Mouse (Mus musculus): Measurements from ENCODE around the gene Matn3. TPM values are rescaled to one million over a fixed set of nuclear protein-coding genes. Genes with fewer than 3 reads are reported as not detected.
"Not testable (repeated sequence)": the region's sequence is repeated elsewhere in the genome, so short reads cannot be mapped to it uniquely, and the experiment has no call there.

Gene Matn3
- polyA plus RNA-seq, 1 experiment from 2014 or later: 0.17 TPM

DNA sequence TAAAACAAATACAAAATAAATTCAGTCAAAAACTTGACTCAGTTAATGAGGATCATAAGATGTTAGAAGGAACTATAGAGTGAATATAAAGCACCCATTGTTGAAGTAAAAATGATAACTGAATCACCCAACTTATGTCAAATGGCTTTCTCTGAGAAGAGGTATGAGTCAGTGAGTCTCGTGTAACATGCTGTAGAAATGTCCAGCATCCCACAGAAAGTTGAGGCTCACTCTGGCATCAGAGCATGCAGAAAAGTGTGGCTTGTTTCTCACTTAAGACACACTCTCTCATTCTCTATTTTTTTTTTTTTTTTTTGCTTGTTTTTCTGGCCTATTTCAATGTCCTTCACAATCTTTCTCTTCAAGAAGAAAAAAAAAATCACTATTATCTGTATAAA lies 26.7 kb upstream of the Matn3 start:
- WGBS (ENCODE audit: insufficient replicate concordance): 16% methylated on average over 1 of the region's 1 CpGs
- Histone ChIP-seq H3K9ac (peak overlapping the region; percentile 73), H3K4me3 (replicated peaks) (peak overlapping the region; percentile 69), H3K36me3 (replicated peaks) (peaks cover 6% of the 10 kb centered on the region; the same call in 1 of the 2 replicates), H3K9me3 (replicated peaks) (no peaks in the 10 kb centered on the region), H3K4me2 (peak overlapping the region; percentile 83), H3K27me3 (no peaks in the 10 kb centered on the region), H3K27ac (replicated peaks) (peak overlapping the region; percentile 92), H3K4me1 (replicated peaks) (peaks cover 34% of the 10 kb centered on the region)
- no peak for ATAC-seq (ENCODE audit: insufficient read depth)

DNA sequence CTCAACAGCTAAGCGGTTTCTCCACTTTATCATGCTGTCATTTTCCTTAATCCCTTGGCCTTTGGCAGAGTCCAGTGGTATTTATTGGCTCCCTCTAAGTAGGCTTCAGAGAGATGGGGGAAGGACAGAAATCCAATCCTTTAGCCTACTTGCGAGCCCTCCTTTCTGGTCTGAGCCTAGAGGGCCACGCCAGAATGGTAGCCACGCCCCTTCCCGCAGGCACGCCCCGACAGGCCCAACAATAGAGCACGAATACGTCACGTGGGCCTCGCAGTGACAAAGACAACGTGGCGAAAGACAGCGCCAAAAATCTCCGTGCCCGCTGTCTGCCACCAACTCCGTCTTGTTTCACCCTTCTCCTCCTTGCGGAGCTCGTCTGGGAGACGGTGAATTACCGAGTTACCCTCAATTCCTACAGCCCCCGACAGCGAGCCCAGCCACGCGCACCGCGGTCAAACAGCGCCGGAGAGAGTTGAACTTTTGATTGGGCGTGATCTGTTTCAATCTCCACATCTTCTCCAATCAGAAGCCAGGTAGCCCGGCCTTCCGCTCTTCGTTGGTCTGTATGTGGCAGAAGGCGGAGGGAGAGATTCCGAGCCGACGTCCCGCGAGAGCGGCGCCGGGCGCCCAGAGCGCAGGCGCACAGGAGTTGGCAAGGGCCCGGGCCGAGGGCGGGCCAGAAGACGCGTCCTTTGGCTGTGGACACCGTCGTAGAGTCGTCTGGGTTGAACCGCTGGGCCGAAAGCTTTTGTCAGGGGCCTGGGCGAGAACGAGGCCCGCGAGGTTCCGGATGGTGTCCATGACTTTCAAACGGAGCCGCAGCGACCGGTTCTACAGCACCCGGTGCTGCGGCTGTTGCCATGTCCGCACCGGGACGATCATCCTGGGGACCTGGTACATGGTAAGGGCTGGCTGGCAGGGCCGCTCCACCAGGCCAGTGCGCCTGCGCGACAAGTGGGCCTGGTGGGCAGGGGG lies 26.0 kb upstream of the Matn3 start, which contains the start of gene Laptm4a:
Laptm4a (plus strand) TSS at position 271 of the 975 bp plus-strand sequence.
- Histone ChIP-seq H3K9ac (peak within 1 kb of the TSS; percentile 73), H3K4me3 (replicated peaks) (peak within 1 kb of the TSS; percentile 69), H3K9me3 (replicated peaks) (no peaks in the 10 kb centered on the region), H3K36me3 (replicated peaks) (peaks cover 9% of the 10 kb centered on the region; the same call in 1 of the 2 replicates), H3K27me3 (no peaks in the 10 kb centered on the region), H3K4me1 (replicated peaks) (peaks cover 34% of the 10 kb centered on the region), H3K4me2 (peak within 1 kb of the TSS; percentile 83), H3K27ac (replicated peaks) (peak within 1 kb of the TSS; percentile 92)
- ATAC-seq (ENCODE audit: insufficient read depth): peak; percentile 97
- WGBS (ENCODE audit: insufficient replicate concordance): under 1% methylated on average over 73 of the region's 73 CpGs

DNA sequence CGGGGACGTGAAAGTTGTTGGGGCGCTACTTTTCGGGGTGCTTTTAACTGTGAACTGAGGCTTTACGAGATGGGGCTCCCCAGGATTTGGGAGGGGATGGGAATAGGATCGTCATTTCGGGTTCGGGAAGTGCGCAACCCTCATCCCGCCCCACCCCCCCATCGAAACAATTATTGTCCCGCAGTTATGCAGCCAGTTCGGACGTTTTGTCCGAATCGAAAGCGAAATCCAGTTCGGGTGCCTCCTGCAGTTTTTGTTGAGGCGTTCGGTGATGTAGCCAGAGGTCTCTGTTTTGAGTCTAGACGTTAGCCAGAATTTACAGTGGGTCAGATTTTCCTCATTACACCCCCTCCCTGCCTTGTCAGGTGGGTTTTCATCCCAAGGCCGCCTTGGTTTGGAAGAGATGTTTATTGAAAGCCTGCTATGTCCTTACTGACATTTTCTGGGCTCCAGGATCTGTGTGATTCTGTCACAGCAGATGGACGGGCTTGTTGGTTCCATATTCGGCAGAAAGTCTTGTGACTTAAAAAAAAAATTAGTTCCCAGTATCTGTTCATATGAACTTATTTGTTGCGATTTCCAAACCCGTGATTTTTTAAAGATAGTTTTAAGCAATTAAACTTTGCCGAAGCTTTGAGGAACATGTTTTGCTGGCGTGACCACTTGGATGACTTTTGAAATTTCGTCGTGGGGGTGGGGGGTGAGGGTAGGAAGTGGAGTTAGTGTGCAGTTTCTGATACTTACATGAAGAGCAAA lies 25.2 kb upstream of the Matn3 start:
- H3K9me3 ChIP-seq (replicated peaks): no peaks in the 10 kb centered on the region
- peak overlapping the region; percentile 69 for H3K4me3 ChIP-seq (replicated peaks)
- H3K27ac ChIP-seq (replicated peaks): peak overlapping the region; percentile 92
- H3K36me3 ChIP-seq (replicated peaks): peaks cover 9% of the 10 kb centered on the region; the same call in 1 of the 2 replicates
- H3K27me3 ChIP-seq: no peaks in the 10 kb centered on the region
- peaks cover 34% of the 10 kb centered on the region for H3K4me1 ChIP-seq (replicated peaks)
- no peak for ATAC-seq (ENCODE audit: insufficient read depth)
- 1% methylated on average over 30 of the region's 30 CpGs for WGBS (ENCODE audit: insufficient replicate concordance)
- H3K4me2 ChIP-seq: peak overlapping the region; percentile 83
- H3K9ac ChIP-seq: peak overlapping the region; percentile 73

DNA sequence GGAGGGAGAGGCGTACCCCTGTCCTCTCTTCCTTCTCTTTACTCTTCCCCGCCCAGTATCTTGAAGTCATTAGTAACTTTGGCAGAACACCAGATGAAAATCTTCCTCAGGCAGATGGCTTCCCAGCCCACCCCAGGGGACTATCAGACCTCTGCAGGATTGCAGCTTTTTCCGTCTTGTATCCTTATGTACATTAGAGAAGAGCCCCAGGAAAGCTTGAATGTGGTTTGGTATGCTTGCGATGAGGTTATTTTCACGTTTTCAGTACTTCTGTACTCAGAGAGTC lies 24.7 kb upstream of the Matn3 start:
- Histone ChIP-seq H3K36me3 (replicated peaks) (peaks cover 9% of the 10 kb centered on the region; the same call in 1 of the 2 replicates), H3K4me2 (peak overlapping the region; percentile 83), H3K27ac (replicated peaks) (peak overlapping the region; percentile 92), H3K9me3 (replicated peaks) (no peaks in the 10 kb centered on the region), H3K4me3 (replicated peaks) (peak overlapping the region; percentile 69), H3K27me3 (no peaks in the 10 kb centered on the region), H3K9ac (peak overlapping the region; percentile 73), H3K4me1 (replicated peaks) (peaks cover 34% of the 10 kb centered on the region)
- WGBS (ENCODE audit: insufficient replicate concordance): 5% methylated on average over 5 of the region's 5 CpGs
- ATAC-seq (ENCODE audit: insufficient read depth): no peak

DNA sequence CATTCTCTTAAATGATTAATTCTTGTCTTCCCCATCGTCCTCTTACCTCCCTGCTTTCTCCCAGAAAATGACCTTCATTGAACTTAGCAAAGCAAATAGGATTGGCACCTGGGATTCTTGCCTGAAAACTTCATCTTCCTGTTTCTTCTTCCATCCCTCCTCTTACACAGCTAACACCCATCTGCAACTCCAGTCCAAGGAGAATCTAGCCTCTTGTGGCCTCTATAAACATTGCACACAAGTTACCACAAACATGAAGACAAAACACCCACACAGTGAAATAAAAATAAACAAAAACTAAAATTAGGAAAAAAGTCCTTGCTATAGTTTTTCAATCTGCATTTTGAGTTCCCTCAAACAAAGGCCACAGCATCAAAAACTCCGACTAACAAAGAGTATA lies 24.1 kb upstream of the Matn3 start:
- H3K27me3 ChIP-seq: no peaks in the 10 kb centered on the region
- peaks cover 11% of the 10 kb centered on the region; the same call in 1 of the 2 replicates for H3K36me3 ChIP-seq (replicated peaks)
- peak overlapping the region; percentile 92 for H3K27ac ChIP-seq (replicated peaks)
- 47% methylated on average over 2 of the region's 2 CpGs for WGBS (ENCODE audit: insufficient replicate concordance)
- ATAC-seq (ENCODE audit: insufficient read depth): no peak
- peak overlapping the region; percentile 28; the same call in 1 of the 2 replicates for H3K9ac ChIP-seq
- no peaks in the 10 kb centered on the region for H3K9me3 ChIP-seq (replicated peaks)
- peak overlapping the region; percentile 83 for H3K4me2 ChIP-seq
- peak overlapping the region; percentile 69 for H3K4me3 ChIP-seq (replicated peaks)
- H3K4me1 ChIP-seq (replicated peaks): peaks cover 36% of the 10 kb centered on the region

DNA sequence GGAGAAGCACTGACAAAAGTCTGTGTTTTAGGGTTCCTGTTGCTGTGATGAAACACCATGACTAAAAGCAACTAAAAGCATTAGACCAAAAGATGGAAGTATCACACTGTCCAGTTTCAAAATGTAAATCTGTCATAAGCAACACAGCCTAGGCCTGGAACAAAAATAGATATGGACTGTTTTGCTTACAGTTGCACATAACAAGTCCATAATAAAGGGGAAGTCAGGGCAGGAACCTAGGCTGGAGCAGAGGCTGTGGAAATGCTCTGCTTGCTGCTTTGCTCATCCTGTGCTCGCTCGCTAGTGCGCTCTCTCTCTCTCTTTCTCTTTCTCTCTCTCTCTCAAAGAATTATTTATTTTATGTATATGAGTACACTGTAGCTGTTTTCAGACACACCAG lies 20.1 kb upstream of the Matn3 start:
- Histone ChIP-seq H3K27ac (replicated peaks) (no peak overlapping the region), H3K9me3 (replicated peaks) (no peaks in the 10 kb centered on the region), H3K27me3 (no peaks in the 10 kb centered on the region), H3K4me1 (replicated peaks) (peaks cover 47% of the 10 kb centered on the region), H3K4me3 (replicated peaks) (no peak overlapping the region), H3K9ac (no peak overlapping the region), H3K36me3 (replicated peaks) (peaks cover 20% of the 10 kb centered on the region; the same call in 1 of the 2 replicates), H3K4me2 (no peak overlapping the region; the same call in 1 of the 2 replicates)
- 67% methylated on average over 3 of the region's 3 CpGs for WGBS (ENCODE audit: insufficient replicate concordance)
- ATAC-seq (ENCODE audit: insufficient read depth): no peak

DNA sequence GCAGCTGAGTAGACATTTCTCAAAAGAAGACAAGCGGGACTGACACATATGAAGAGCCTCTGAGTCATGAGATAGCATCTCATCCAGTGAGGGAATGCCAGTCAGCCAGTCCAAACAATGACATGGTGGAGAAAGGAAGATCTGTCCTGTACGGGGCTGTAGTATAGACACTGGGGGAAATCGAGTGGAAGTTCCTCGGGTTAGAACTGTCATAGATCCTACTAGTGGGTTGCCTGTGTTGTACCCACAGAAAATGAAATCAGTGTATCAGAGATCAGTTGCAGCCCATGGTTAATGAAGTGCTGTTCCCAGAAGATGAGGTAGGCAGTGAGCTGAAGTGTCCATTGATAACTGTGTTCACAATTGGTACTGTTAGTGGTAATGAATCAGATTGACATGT lies 19.0 kb upstream of the Matn3 start:
- Histone ChIP-seq H3K4me2 (no peak overlapping the region), H3K27me3 (no peaks in the 10 kb centered on the region), H3K4me3 (replicated peaks) (no peak overlapping the region), H3K27ac (replicated peaks) (no peak overlapping the region), H3K36me3 (replicated peaks) (peaks cover 27% of the 10 kb centered on the region), H3K9ac (no peak overlapping the region), H3K4me1 (replicated peaks) (peaks cover 35% of the 10 kb centered on the region), H3K9me3 (replicated peaks) (no peaks in the 10 kb centered on the region)
- ATAC-seq (ENCODE audit: insufficient read depth): no peak
- 64% methylated on average over 4 of the region's 4 CpGs for WGBS (ENCODE audit: insufficient replicate concordance)

DNA sequence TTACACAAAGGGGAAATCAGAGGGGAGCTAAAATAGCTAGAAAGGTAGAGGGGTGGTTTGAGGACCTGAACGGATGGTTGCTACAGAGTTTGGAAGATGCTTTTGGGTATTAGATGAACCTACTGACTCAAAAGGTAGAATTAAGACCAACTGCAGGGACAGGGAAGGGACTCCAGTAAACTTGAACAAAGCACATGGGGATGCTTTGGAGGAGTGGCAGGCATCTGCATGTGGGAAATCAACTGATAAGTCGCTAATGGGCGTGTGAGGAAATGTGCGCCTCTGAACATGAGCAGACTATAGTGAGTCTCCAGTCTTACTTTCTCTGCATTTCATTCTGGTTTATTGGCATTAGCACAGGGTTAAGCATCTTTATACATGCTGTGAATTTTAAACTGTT lies 16.6 kb upstream of the Matn3 start:
- ATAC-seq (ENCODE audit: insufficient read depth): no peak
- Histone ChIP-seq H3K4me2 (0 out of 2 replicates have a peak overlapping the region, but pooled peaks have one; percentile 11), H3K4me3 (replicated peaks) (no peak overlapping the region), H3K27me3 (no peaks in the 10 kb centered on the region), H3K4me1 (replicated peaks) (peaks cover 25% of the 10 kb centered on the region), H3K27ac (replicated peaks) (no peak overlapping the region), H3K36me3 (replicated peaks) (peaks cover 40% of the 10 kb centered on the region), H3K9me3 (replicated peaks) (no peaks in the 10 kb centered on the region), H3K9ac (no peak overlapping the region)
- 29% methylated on average over 4 of the region's 4 CpGs for WGBS (ENCODE audit: insufficient replicate concordance)

DNA sequence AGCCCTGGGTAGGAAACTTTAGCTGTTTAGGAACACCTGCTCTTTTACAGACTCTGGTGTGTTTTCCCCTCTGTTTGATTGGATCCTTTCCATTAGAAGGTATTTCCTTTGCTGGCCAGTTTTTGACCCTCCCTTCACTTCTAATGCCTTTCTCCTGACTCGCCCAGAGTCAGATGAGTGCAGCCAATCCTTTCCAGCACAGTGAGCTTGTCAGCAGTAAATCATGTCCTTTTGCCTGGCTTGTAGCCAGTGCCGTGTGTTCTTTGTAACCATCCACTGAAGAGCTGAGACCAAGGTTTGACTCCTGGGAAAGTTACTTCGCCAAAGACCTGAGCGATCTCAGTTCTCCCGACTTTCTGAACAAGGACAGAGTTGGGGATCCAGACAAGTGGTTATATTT lies 12.4 kb upstream of the Matn3 start:
- Histone ChIP-seq H3K36me3 (replicated peaks) (peaks cover 63% of the 10 kb centered on the region), H3K4me2 (no peak overlapping the region), H3K27ac (replicated peaks) (no peak overlapping the region), H3K4me1 (replicated peaks) (peaks cover 12% of the 10 kb centered on the region), H3K9ac (no peak overlapping the region), H3K9me3 (replicated peaks) (no peaks in the 10 kb centered on the region), H3K27me3 (no peaks in the 10 kb centered on the region), H3K4me3 (replicated peaks) (no peak overlapping the region)
- 76% methylated on average over 5 of the region's 5 CpGs for WGBS (ENCODE audit: insufficient replicate concordance)
- no peak for ATAC-seq (ENCODE audit: insufficient read depth)

DNA sequence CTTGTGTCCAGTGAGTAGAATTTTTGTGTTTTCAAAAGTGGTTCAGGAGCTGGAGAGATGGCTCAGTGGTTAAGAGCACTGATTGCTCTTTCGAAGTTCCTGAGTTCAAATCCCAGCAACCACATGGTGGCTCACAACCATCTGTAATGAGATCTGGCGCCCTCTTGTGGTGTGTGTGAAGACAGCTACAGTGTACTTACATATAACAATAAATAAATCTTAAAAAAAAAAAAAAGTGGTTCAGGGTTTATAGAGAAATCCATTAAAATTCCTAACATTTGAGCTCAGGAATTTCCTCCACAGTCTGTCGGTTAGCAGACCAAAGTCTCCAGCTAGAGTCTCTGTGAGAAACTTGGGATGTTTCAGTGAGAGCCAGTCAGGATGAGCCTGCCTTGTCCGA lies 11.5 kb upstream of the Matn3 start:
- not testable (repeated sequence) for H3K27ac ChIP-seq (replicated peaks); H3K4me2 ChIP-seq; H3K4me3 ChIP-seq (replicated peaks); H3K27me3 ChIP-seq; H3K9ac ChIP-seq; ATAC-seq (ENCODE audit: insufficient read depth); H3K4me1 ChIP-seq (replicated peaks); H3K9me3 ChIP-seq (replicated peaks)
- peaks cover 63% of the 10 kb centered on the region for H3K36me3 ChIP-seq (replicated peaks)
- 63% methylated on average over 4 of the region's 4 CpGs for WGBS (ENCODE audit: insufficient replicate concordance)

DNA sequence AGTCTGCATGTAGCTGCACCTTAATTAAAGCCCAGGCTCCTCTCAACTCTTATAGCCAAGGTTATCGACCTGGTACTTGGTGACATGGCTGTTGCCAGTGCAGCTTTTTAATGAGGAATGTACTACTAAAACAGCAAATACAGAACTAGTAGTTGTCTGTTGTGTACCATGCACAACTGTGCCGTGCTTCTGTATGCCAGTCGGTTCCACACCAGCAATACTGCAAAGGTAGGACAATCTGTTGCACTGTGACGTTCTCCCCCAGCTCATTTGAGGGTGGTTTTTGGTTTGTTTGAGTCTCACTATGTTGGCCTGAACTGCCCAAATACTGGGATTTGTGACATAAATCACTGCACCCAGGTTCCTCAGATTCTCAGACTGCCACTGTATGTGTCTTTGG lies 8.2 kb upstream of the Matn3 start:
- no peaks in the 10 kb centered on the region for H3K27me3 ChIP-seq
- 76% methylated on average over 4 of the region's 4 CpGs for WGBS (ENCODE audit: insufficient replicate concordance)
- no peak overlapping the region for H3K4me2 ChIP-seq
- H3K27ac ChIP-seq (replicated peaks): no peak overlapping the region
- peaks cover 47% of the 10 kb centered on the region for H3K36me3 ChIP-seq (replicated peaks)
- no peak for ATAC-seq (ENCODE audit: insufficient read depth)
- H3K4me3 ChIP-seq (replicated peaks): no peak overlapping the region
- no peaks in the 10 kb centered on the region for H3K9me3 ChIP-seq (replicated peaks)
- no peak overlapping the region for H3K9ac ChIP-seq
- no peaks in the 10 kb centered on the region for H3K4me1 ChIP-seq (replicated peaks)
